ENCODE assay signal across 8 mouse cellular contexts in genomic region chr16:4624481-4625110, GRCm38 (mm10). TPM values are rescaled to one million over a fixed set of nuclear protein-coding genes. Genes with fewer than 3 reads are reported as not detected.
A peak's percentile ranks its signal among the peaks of the same experiment; 100 is the strongest.
DNase-seq lines count a peak whose midpoint lies in the region; ATAC-seq lines count a peak whose summit lies in the region.

TSS of gene Pam16 (minus strand) at chr16:4624988.

- WGBS in forebrain, embryonic 11.5 days, result under 1% methylated on average over 56 of the region's 56 CpGs
- WGBS in heart, embryonic 16.5 days, result under 1% methylated on average over 56 of the region's 56 CpGs
- WGBS in liver, embryonic 15.5 days (ENCODE audit: insufficient replicate concordance), result under 1% methylated on average over 56 of the region's 56 CpGs
- under 1% methylated on average over 56 of the region's 56 CpGs for WGBS in neural tube, embryonic 12.5 days

- H3K4me3 ChIP-seq in forebrain, embryonic 11.5 days (ENCODE audit: low read depth, low read length), result peak within 1 kb of the TSS; percentile 73
- H3K4me3 ChIP-seq in heart, embryonic 16.5 days (ENCODE audit: low read length), result peak within 1 kb of the TSS; percentile 89
- peak within 1 kb of the TSS; percentile 77 for H3K4me3 ChIP-seq in liver, embryonic 15.5 days (replicated peaks)
- H3K4me3 ChIP-seq in neural tube, embryonic 12.5 days, result peak within 1 kb of the TSS; percentile 73

- no peaks in the 10 kb centered on the region for H3K9me3 ChIP-seq in forebrain, embryonic 11.5 days (ENCODE audit: control insufficient read depth, low read length)
- no peaks in the 10 kb centered on the region for H3K9me3 ChIP-seq in heart, embryonic 16.5 days (replicated peaks; ENCODE audit: control insufficient read depth, low read length)
- no peaks in the 10 kb centered on the region for H3K9me3 ChIP-seq in liver, embryonic 15.5 days (replicated peaks)
- H3K9me3 ChIP-seq in neural tube, embryonic 12.5 days, result no peaks in the 10 kb centered on the region

- peak within 1 kb of the TSS; percentile 75 for H3K4me2 ChIP-seq in forebrain, embryonic 11.5 days (ENCODE audit: low read depth, low read length, severe bottlenecking)
- H3K4me2 ChIP-seq in heart, embryonic 16.5 days (ENCODE audit: low read depth, low read length), result peak within 1 kb of the TSS; percentile 88
- peak within 1 kb of the TSS; percentile 77 for H3K4me2 ChIP-seq in liver, embryonic 15.5 days
- peak within 1 kb of the TSS; percentile 75 for H3K4me2 ChIP-seq in neural tube, embryonic 12.5 days (replicated peaks)

- DNase-seq in c-Kit-negative CD71-positive TER-119-positive erythroid progenitor cells, embryonic 14.5 days (ENCODE audit: low read depth, low spot score), result peak; percentile 80
- peak; percentile 95 for DNase-seq in forebrain, embryonic 11.5 days (ENCODE audit: low spot score)
- peak; percentile 94 to 97 for DNase-seq in kidney, postnatal 36 days
- peak; percentile 75 for DNase-seq in telencephalon, adult 2 months (ENCODE audit: low read depth, low spot score)

- H3K27me3 ChIP-seq in forebrain, embryonic 11.5 days (ENCODE audit: control insufficient read depth, insufficient read depth, low read length), result no peaks in the 10 kb centered on the region
- no peaks in the 10 kb centered on the region for H3K27me3 ChIP-seq in heart, embryonic 16.5 days (ENCODE audit: control insufficient read depth, insufficient read depth, low read length)
- no peaks in the 10 kb centered on the region for H3K27me3 ChIP-seq in liver, embryonic 15.5 days
- no peaks in the 10 kb centered on the region for H3K27me3 ChIP-seq in neural tube, embryonic 12.5 days (replicated peaks)

- H3K36me3 ChIP-seq in forebrain, embryonic 11.5 days (ENCODE audit: control insufficient read depth, insufficient read depth, low read length), result no peaks in the 10 kb centered on the region
- no peaks in the 10 kb centered on the region for H3K36me3 ChIP-seq in heart, embryonic 16.5 days (ENCODE audit: control insufficient read depth, insufficient read depth)
- H3K36me3 ChIP-seq in liver, embryonic 15.5 days (replicated peaks), result peaks cover 26% of the 10 kb centered on the region
- peaks cover 8% of the 10 kb centered on the region for H3K36me3 ChIP-seq in neural tube, embryonic 12.5 days

- peak within 1 kb of the TSS; percentile 37; the same call in 1 of the 2 replicates for H3K27ac ChIP-seq in forebrain, embryonic 11.5 days (ENCODE audit: low read depth, low read length)
- peak within 1 kb of the TSS; percentile 90 for H3K27ac ChIP-seq in heart, embryonic 16.5 days (ENCODE audit: low read length)
- H3K27ac ChIP-seq in liver, embryonic 15.5 days (replicated peaks), result peak within 1 kb of the TSS; percentile 88
- H3K27ac ChIP-seq in neural tube, embryonic 12.5 days, result peak within 1 kb of the TSS; percentile 60

- H3K4me1 ChIP-seq in forebrain, embryonic 11.5 days (replicated peaks; ENCODE audit: control insufficient read depth, insufficient read depth, low read length), result peaks cover 6% of the 10 kb centered on the region; the same call in 1 of the 2 replicates
- H3K4me1 ChIP-seq in heart, embryonic 16.5 days (ENCODE audit: control insufficient read depth, insufficient read depth, low read length), result peaks cover 28% of the 10 kb centered on the region
- H3K4me1 ChIP-seq in liver, embryonic 15.5 days (replicated peaks), result peaks cover 40% of the 10 kb centered on the region
- peaks cover 17% of the 10 kb centered on the region for H3K4me1 ChIP-seq in neural tube, embryonic 12.5 days

- peak; percentile 89 for ATAC-seq in CD4-positive, CD25-positive, alpha-beta regulatory T cell, adult 4 months
- ATAC-seq in forebrain, embryonic 11.5 days (replicated peaks; ENCODE audit: low FRiP score), result peak; percentile 94
- ATAC-seq in heart, embryonic 16.5 days (replicated peaks; ENCODE audit: extremely low read depth, insufficient read depth, low FRiP score), result peak; percentile 89
- peak; percentile 89 for ATAC-seq in liver, embryonic 15.5 days (ENCODE audit: insufficient read depth)
- peak; percentile 91 for ATAC-seq in neural tube, embryonic 12.5 days (ENCODE audit: low FRiP score, low read depth)

- H3K9ac ChIP-seq in forebrain, embryonic 11.5 days (ENCODE audit: low read length), result peak within 1 kb of the TSS; percentile 80
- peak within 1 kb of the TSS; percentile 94 for H3K9ac ChIP-seq in heart, embryonic 16.5 days (ENCODE audit: low read length)
- peak within 1 kb of the TSS; percentile 81 for H3K9ac ChIP-seq in liver, embryonic 15.5 days
- H3K9ac ChIP-seq in neural tube, embryonic 12.5 days, result peak within 1 kb of the TSS; percentile 83

RNA-seq across cellular contexts. Expression of gene Pam16, which starts in this region (rescaled TPM):
- polyA plus RNA-seq in CD4-positive, CD25-positive, alpha-beta regulatory T cell, adult 4 months (2017; shearing (Covaris generic)), result 10 to 100 TPM; 35.7 TPM
- polyA plus RNA-seq in forebrain, embryonic 11.5 days (2014; fragmentation: Nextera tagmentation; extraction: Ambion mirVana), result 87.4 and 91.4 TPM in 2 replicates
- polyA plus RNA-seq in heart, embryonic 16.5 days (2015; fragmentation: Nextera tagmentation; extraction: Ambion mirVana), result 91.2 and 122 TPM in 2 replicates
- polyA plus RNA-seq in liver, embryonic 15.5 days (2015; fragmentation: Nextera tagmentation; extraction: Ambion mirVana), result 41.1 and 53.2 TPM in 2 replicates
- polyA plus RNA-seq in neural tube, embryonic 12.5 days (2016; fragmentation: Nextera tagmentation; extraction: Ambion mirVana), result 121 and 143 TPM in 2 replicates

Comparison
In these comparisons a context has a peak if more than half of its experiments do, and no peak if none do; other contexts are left out.
1. Peak in every context shown above with its lines: DNase-seq, ATAC-seq, H3K4me3 ChIP-seq and H3K27ac ChIP-seq.
2. H3K27ac ChIP-seq: peak in every context shown above with its lines; median percentile 90 in heart, embryonic 16.5 days; 88 in liver, embryonic 15.5 days; 60 in neural tube, embryonic 12.5 days; 37 in forebrain, embryonic 11.5 days.